Mouse (Mus musculus) hindbrain, embryonic 12.5 days (tissue): ENCODE measurements around the gene Sept9. TPM values are rescaled to one million over a fixed set of nuclear protein-coding genes. Genes with fewer than 3 reads are reported as not detected.
A peak's percentile ranks its signal among the peaks of the same experiment; 100 is the strongest.

ENCODE experiments used
- ATAC-seq: fragments of 200-750 bp; cut with Nextera tagmentation; 2 replicates; pipeline ENCODE4 v1.8.0; 2017; ENCODE audit warnings: moderate TSS enrichment; ENCODE audit not compliant: low FRiP score
- H3K27ac ChIP-seq: fragments of 300-500 bp; sonication (generic); 2 replicates; pipeline ENCODE4 v1.5.1; 2016; ENCODE audit warnings: mild to moderate bottlenecking
- H3K27me3 ChIP-seq: fragments of 300-500 bp; sonication (generic); 2 replicates; pipeline ENCODE4 v1.6.1; 2016; ENCODE audit warnings: mild to moderate bottlenecking
- H3K36me3 ChIP-seq: fragments of 300-500 bp; sonication (generic); 2 replicates; pipeline ENCODE4 v1.6.1; 2016; ENCODE audit warnings: mild to moderate bottlenecking
- H3K4me1 ChIP-seq: fragments of 300-500 bp; sonication (generic); 2 replicates; pipeline ENCODE4 v1.6.1; 2016
- H3K4me2 ChIP-seq: fragments of 300-500 bp; sonication (generic); replicated peaks from 2 replicates; pipeline ENCODE4 v1.6.1; 2016; ENCODE audit warnings: mild to moderate bottlenecking
- H3K4me3 ChIP-seq: fragments of 300-500 bp; sonication (generic); 2 replicates; pipeline ENCODE4 v1.5.1; 2016; ENCODE audit warnings: mild to moderate bottlenecking
- H3K9ac ChIP-seq: fragments of 300-500 bp; sonication (generic); 2 replicates; pipeline ENCODE4 v1.6.1; 2016; ENCODE audit warnings: mild to moderate bottlenecking, moderate library complexity
- H3K9me3 ChIP-seq: fragments of 300-500 bp; sonication (generic); replicated peaks from 2 replicates; pipeline ENCODE4 v1.6.1; 2016; ENCODE audit warnings: mild to moderate bottlenecking
- WGBS: fragments of 180-500 bp; shearing (Covaris S2); methylation state at CpG from one replicate; pipeline ENCODE4 v1.1.7; 2016; 5-methylcytosine and 5-hydroxymethylcytosine counted together
- polyA plus RNA-seq: library from polyadenylated mRNA; unstranded; fragments of >200 nt; fragmentation: Nextera tagmentation; extraction: Ambion mirVana; gene quantifications from 2 replicates; pipeline ENCODE4 v1.2.1, GENCODE M21; 2016

The Sept9 gene
- polyA plus RNA-seq, 1 experiment from 2014 or later: 165 TPM

- H3K4me2 ChIP-seq: peak overlapping the region; percentile 82
- H3K9me3 ChIP-seq: no peaks in the 10 kb centered on the region
- no peaks in the 10 kb centered on the region for H3K27me3 ChIP-seq
- H3K4me1 ChIP-seq: peaks cover 66% of the 10 kb centered on the region
- H3K27ac ChIP-seq: peak overlapping the region; percentile 97
- H3K36me3 ChIP-seq: no peaks in the 10 kb centered on the region
- peak; percentile 58 for ATAC-seq
- peak overlapping the region; percentile 53 for H3K4me3 ChIP-seq
- 2% methylated on average over 17 of the region's 17 CpGs for WGBS
- peak overlapping the region; percentile 84 for H3K9ac ChIP-seq
Observed at GRCm38 (mm10) chr11:117331361-117332241, 132.1 kb downstream of the Sept9 start.

GRCm38 (mm10) chr11:117332242-117333149 lies 133.0 kb downstream of the Sept9 start:
- peak overlapping the region; percentile 97 for H3K27ac ChIP-seq
- no peaks in the 10 kb centered on the region for H3K9me3 ChIP-seq
- peak overlapping the region; percentile 82 for H3K4me2 ChIP-seq
- peaks cover 4% of the 10 kb centered on the region; the same call in 1 of the 2 replicates for H3K36me3 ChIP-seq
- peak; percentile 95 for ATAC-seq
- H3K4me1 ChIP-seq: peaks cover 57% of the 10 kb centered on the region
- peak overlapping the region; percentile 53 for H3K4me3 ChIP-seq
- whole genome bisulfite sequencing: under 1% methylated on average over 37 of the region's 37 CpGs
- H3K9ac ChIP-seq: peak overlapping the region; percentile 84
- H3K27me3 ChIP-seq: no peaks in the 10 kb centered on the region

- WGBS: 14% methylated on average over 13 of the region's 13 CpGs
- peaks cover 62% of the 10 kb centered on the region for H3K4me1 ChIP-seq
- ATAC-seq: peak; percentile 7; the same call in 1 of the 2 replicates
Observed at GRCm38 (mm10) chr11:117333150-117333715, 133.8 kb downstream of the Sept9 start.

GRCm38 (mm10) chr11:117334101-117334500 lies 134.6 kb downstream of the Sept9 start:
- peaks cover 71% of the 10 kb centered on the region for H3K4me1 ChIP-seq
- WGBS: 60% methylated on average over 6 of the region's 6 CpGs
- H3K27ac ChIP-seq: peak overlapping the region; percentile 97

More at GRCm38 (mm10) chr11:117333150-117333715, 133.8 kb downstream of the Sept9 start:
- Histone ChIP-seq H3K4me2 (peak overlapping the region; percentile 82), H3K27ac (peak overlapping the region; percentile 97), H3K27me3 (no peaks in the 10 kb centered on the region), H3K9me3 (no peaks in the 10 kb centered on the region), H3K36me3 (peaks cover 4% of the 10 kb centered on the region; the same call in 1 of the 2 replicates), H3K4me3 (peak overlapping the region; percentile 53), H3K9ac (peak overlapping the region; percentile 84)

GRCm38 (mm10) chr11:117335146-117335545 lies 135.7 kb downstream of the Sept9 start:
- Histone ChIP-seq H3K4me3 (no peak overlapping the region), H3K36me3 (peaks cover 4% of the 10 kb centered on the region; the same call in 1 of the 2 replicates), H3K9ac (no peak overlapping the region), H3K9me3 (no peaks in the 10 kb centered on the region), H3K4me1 (peaks cover 74% of the 10 kb centered on the region), H3K4me2 (peak overlapping the region; percentile 82; the same call in 1 of the 2 replicates), H3K27me3 (no peaks in the 10 kb centered on the region), H3K27ac (no peak overlapping the region)
- WGBS: 97% methylated on average over 2 of the region's 2 CpGs
- no peak for ATAC-seq

More at GRCm38 (mm10) chr11:117334101-117334500, 134.6 kb downstream of the Sept9 start:
- peak overlapping the region; percentile 53; the same call in 1 of the 2 replicates for H3K4me3 ChIP-seq
- H3K4me2 ChIP-seq: peak overlapping the region; percentile 82
- H3K27me3 ChIP-seq: no peaks in the 10 kb centered on the region
- no peak for ATAC-seq
- no peaks in the 10 kb centered on the region for H3K9me3 ChIP-seq
- peak overlapping the region; percentile 84; the same call in 1 of the 2 replicates for H3K9ac ChIP-seq
- H3K36me3 ChIP-seq: peaks cover 4% of the 10 kb centered on the region; the same call in 1 of the 2 replicates

GRCm38 (mm10) chr11:117336081-117336788 lies 136.8 kb downstream of the Sept9 start:
- Histone ChIP-seq H3K9ac (no peak overlapping the region), H3K9me3 (no peaks in the 10 kb centered on the region), H3K36me3 (peaks cover 4% of the 10 kb centered on the region; the same call in 1 of the 2 replicates), H3K4me1 (peaks cover 74% of the 10 kb centered on the region), H3K27me3 (no peaks in the 10 kb centered on the region), H3K4me2 (no peak overlapping the region), H3K27ac (no peak overlapping the region), H3K4me3 (no peak overlapping the region)
- ATAC-seq: no peak
- 89% methylated on average over 7 of the region's 7 CpGs for WGBS

- H3K27me3 ChIP-seq: no peaks in the 10 kb centered on the region
- ATAC-seq: no peak
- H3K9ac ChIP-seq: no peak overlapping the region
- H3K4me3 ChIP-seq: no peak overlapping the region
- H3K4me1 ChIP-seq: peaks cover 78% of the 10 kb centered on the region
- peaks cover 4% of the 10 kb centered on the region; the same call in 1 of the 2 replicates for H3K36me3 ChIP-seq
- 87% methylated on average over 9 of the region's 9 CpGs for WGBS
- no peaks in the 10 kb centered on the region for H3K9me3 ChIP-seq
- H3K4me2 ChIP-seq: no peak overlapping the region
- H3K27ac ChIP-seq: no peak overlapping the region
Observed at GRCm38 (mm10) chr11:117337749-117338148, 138.3 kb downstream of the Sept9 start.

- Histone ChIP-seq H3K4me2 (no peak overlapping the region), H3K27ac (no peak overlapping the region), H3K9ac (no peak overlapping the region), H3K27me3 (no peaks in the 10 kb centered on the region), H3K4me1 (peaks cover 78% of the 10 kb centered on the region), H3K4me3 (no peak overlapping the region), H3K36me3 (peaks cover 4% of the 10 kb centered on the region; the same call in 1 of the 2 replicates), H3K9me3 (no peaks in the 10 kb centered on the region)
- ATAC-seq: no peak
- 69% methylated on average over 8 of the region's 8 CpGs for WGBS
Observed at GRCm38 (mm10) chr11:117338503-117338902, 139.0 kb downstream of the Sept9 start.

GRCm38 (mm10) chr11:117339050-117339449 lies 139.6 kb downstream of the Sept9 start:
- Histone ChIP-seq H3K4me3 (no peak overlapping the region), H3K9ac (no peak overlapping the region), H3K4me2 (no peak overlapping the region), H3K36me3 (peaks cover 4% of the 10 kb centered on the region; the same call in 1 of the 2 replicates), H3K9me3 (no peaks in the 10 kb centered on the region), H3K27me3 (no peaks in the 10 kb centered on the region), H3K4me1 (peaks cover 78% of the 10 kb centered on the region), H3K27ac (no peak overlapping the region)
- 100% methylated on average over 3 of the region's 3 CpGs for WGBS
- no peak for ATAC-seq

GRCm38 (mm10) chr11:117341218-117341617 lies 141.8 kb downstream of the Sept9 start:
- Histone ChIP-seq H3K27me3 (no peaks in the 10 kb centered on the region), H3K9me3 (no peaks in the 10 kb centered on the region), H3K36me3 (peaks cover 4% of the 10 kb centered on the region; the same call in 1 of the 2 replicates), H3K4me2 (no peak overlapping the region), H3K27ac (peak overlapping the region; percentile 31; the same call in 1 of the 2 replicates), H3K4me3 (no peak overlapping the region), H3K4me1 (peaks cover 79% of the 10 kb centered on the region), H3K9ac (no peak overlapping the region)
- WGBS: 33% methylated on average over 7 of the region's 7 CpGs
- peak; percentile 44 for ATAC-seq

- Histone ChIP-seq H3K9me3 (no peaks in the 10 kb centered on the region), H3K9ac (no peak overlapping the region), H3K4me2 (no peak overlapping the region), H3K36me3 (peaks cover 2% of the 10 kb centered on the region; the same call in 1 of the 2 replicates), H3K27ac (peak overlapping the region; percentile 31; the same call in 1 of the 2 replicates), H3K4me1 (peaks cover 87% of the 10 kb centered on the region), H3K27me3 (no peaks in the 10 kb centered on the region), H3K4me3 (no peak overlapping the region)
- WGBS: 94% methylated on average over 7 of the region's 7 CpGs
- no peak for ATAC-seq
Observed at GRCm38 (mm10) chr11:117342076-117342475, 142.6 kb downstream of the Sept9 start.
